Mouse (Mus musculus) heart, adult 2 months (tissue): ENCODE data around the gene Olfr1427. TPM values are rescaled to one million over a fixed set of nuclear protein-coding genes. Genes with fewer than 3 reads are reported as not detected.

Experiments used
- polyA plus RNA-seq: library from polyadenylated mRNA; depleted of rRNA; stranded (reverse); fragments of >200 nt; gene quantifications from 2 replicates; pipeline ENCODE4 v1.2.3, GENCODE M21; 2012; rRNA removed
- total RNA-seq, 2 experiments: library from RNA; stranded (reverse); gene quantifications; 2 replicates each; pipeline ENCODE4 v1.2.3; 2021

Gene Olfr1427
- total and polyA plus RNA-seq, 3 experiments = not detected

Other genes with a start within 250 kb of the Olfr1427 start
- gene Olfr1418, start 242.3 kb downstream of the Olfr1427 start, total RNA-seq = not detected
- gene Olfr1418, start 242.3 kb downstream of the Olfr1427 start, polyA plus RNA-seq = not detected in 2 replicates
- not detected for gene Olfr1419, start 228.2 kb downstream of the Olfr1427 start, total RNA-seq
- gene Olfr1419, start 228.2 kb downstream of the Olfr1427 start, polyA plus RNA-seq = not detected in 2 replicates
- gene Olfr1420, start 216.8 kb downstream of the Olfr1427 start, total RNA-seq = not detected
- gene Olfr1420, start 216.8 kb downstream of the Olfr1427 start, polyA plus RNA-seq = not detected in 2 replicates
- gene Patl1, start 190.9 kb downstream of the Olfr1427 start, total RNA-seq = 10 to 100 TPM; 28.6 to 32.7 TPM
- 19.3 and 23.2 TPM in 2 replicates for gene Patl1, start 190.9 kb downstream of the Olfr1427 start, polyA plus RNA-seq
- gene Osbp, start 137.4 kb downstream of the Olfr1427 start, total RNA-seq = 10 to 100 TPM; 81.7 to 95.1 TPM
- 33.8 and 57.2 TPM in 2 replicates for gene Osbp, start 137.4 kb downstream of the Olfr1427 start, polyA plus RNA-seq
- gene Olfr1423, start 62.0 kb downstream of the Olfr1427 start, total RNA-seq = not detected
- not detected in 2 replicates for gene Olfr1423, start 62.0 kb downstream of the Olfr1427 start, polyA plus RNA-seq
- not detected for gene Olfr1424, start 40.7 kb downstream of the Olfr1427 start, total RNA-seq
- not detected in 2 replicates for gene Olfr1424, start 40.7 kb downstream of the Olfr1427 start, polyA plus RNA-seq
- not detected for gene Olfr1425, start 25.6 kb downstream of the Olfr1427 start, total RNA-seq
- not detected in 2 replicates for gene Olfr1425, start 25.6 kb downstream of the Olfr1427 start, polyA plus RNA-seq
- not detected for gene Olfr1426, start 11.3 kb downstream of the Olfr1427 start, total RNA-seq
- not detected in 2 replicates for gene Olfr1426, start 11.3 kb downstream of the Olfr1427 start, polyA plus RNA-seq
- gene Olfr1428, start 12.6 kb upstream of the Olfr1427 start, total RNA-seq = not detected
- not detected in 2 replicates for gene Olfr1428, start 12.6 kb upstream of the Olfr1427 start, polyA plus RNA-seq
- not detected for gene Olfr76, start 19.9 kb upstream of the Olfr1427 start, total RNA-seq
- gene Olfr76, start 19.9 kb upstream of the Olfr1427 start, polyA plus RNA-seq = not detected in 2 replicates
- not detected for gene Olfr1555-ps1, start 66.8 kb upstream of the Olfr1427 start, total RNA-seq
- not detected in 2 replicates for gene Olfr1555-ps1, start 66.8 kb upstream of the Olfr1427 start, polyA plus RNA-seq
- not detected for gene Olfr1431, start 97.3 kb upstream of the Olfr1427 start, total RNA-seq
- not detected in 2 replicates for gene Olfr1431, start 97.3 kb upstream of the Olfr1427 start, polyA plus RNA-seq
- not detected for gene Olfr1432, start 129.3 kb upstream of the Olfr1427 start, total RNA-seq
- not detected in 2 replicates for gene Olfr1432, start 129.3 kb upstream of the Olfr1427 start, polyA plus RNA-seq
- gene Olfr262, start 138.3 kb upstream of the Olfr1427 start, total RNA-seq = not detected
- not detected in 2 replicates for gene Olfr262, start 138.3 kb upstream of the Olfr1427 start, polyA plus RNA-seq
- gene Olfr235, start 157.7 kb upstream of the Olfr1427 start, total RNA-seq = not detected
- gene Olfr235, start 157.7 kb upstream of the Olfr1427 start, polyA plus RNA-seq = not detected in 2 replicates
- gene Olfr1434, start 176.5 kb upstream of the Olfr1427 start, total RNA-seq = not detected
- gene Olfr1434, start 176.5 kb upstream of the Olfr1427 start, polyA plus RNA-seq = not detected in 2 replicates
- gene Olfr1436, start 195.8 kb upstream of the Olfr1427 start, total RNA-seq = not detected
- gene Olfr1436, start 195.8 kb upstream of the Olfr1427 start, polyA plus RNA-seq = not detected in 2 replicates
- not detected for gene Olfr1437, start 221.8 kb upstream of the Olfr1427 start, total RNA-seq
- not detected in 2 replicates for gene Olfr1437, start 221.8 kb upstream of the Olfr1427 start, polyA plus RNA-seq
- gene Olfr1438-ps1, start 232.6 kb upstream of the Olfr1427 start, total RNA-seq = not detected
- not detected in 2 replicates for gene Olfr1438-ps1, start 232.6 kb upstream of the Olfr1427 start, polyA plus RNA-seq